ENCODE assay signal across 8 mouse cellular contexts in genomic region chr5:104459706-104460455, GRCm38 (mm10). TPM values are rescaled to one million over a fixed set of nuclear protein-coding genes. Genes with fewer than 3 reads are reported as not detected.
A peak's percentile ranks its signal among the peaks of the same experiment; 100 is the strongest.
DNase-seq lines count a peak whose midpoint lies in the region; ATAC-seq and TF ChIP-seq lines count a peak whose summit lies in the region.

No protein-coding gene starts in this region.

- no peak for TF ChIP-seq EP300 in stomach, postnatal 0 days (optimal IDR thresholded peaks at IDR 0.05)

- peak overlapping the region; percentile 64 for H3K4me2 ChIP-seq in embryonic facial prominence, embryonic 12.5 days (replicated peaks)
- H3K4me2 ChIP-seq in limb, embryonic 14.5 days (replicated peaks; ENCODE audit: low read depth, low read length, severe bottlenecking): peak overlapping the region; percentile 70
- H3K4me2 ChIP-seq in midbrain, embryonic 13.5 days (replicated peaks): peak overlapping the region; percentile 77
- H3K4me2 ChIP-seq in stomach, postnatal 0 days (replicated peaks; ENCODE audit: low read depth): peak overlapping the region; percentile 85

- 0 out of 2 replicates have a peak, but pooled peaks cover 2% of the 10 kb centered on the region for H3K4me1 ChIP-seq in spleen, adult 2 months (ENCODE audit: control insufficient read depth, insufficient read depth, insufficient read length)
- H3K4me1 ChIP-seq in embryonic facial prominence, embryonic 12.5 days: no peaks in the 10 kb centered on the region
- peaks cover 25% of the 10 kb centered on the region for H3K4me1 ChIP-seq in kidney, adult 2 months (ENCODE audit: control insufficient read depth, insufficient read depth, low read length)
- peaks cover 5% of the 10 kb centered on the region for H3K4me1 ChIP-seq in limb, embryonic 14.5 days (ENCODE audit: control insufficient read depth, insufficient read depth, low read length)
- peaks cover 31% of the 10 kb centered on the region for H3K4me1 ChIP-seq in midbrain, embryonic 13.5 days (replicated peaks)
- H3K4me1 ChIP-seq in stomach, postnatal 0 days (replicated peaks; ENCODE audit: control insufficient read depth, insufficient read depth): no peaks in the 10 kb centered on the region

- H3K27me3 ChIP-seq in spleen, adult 2 months (ENCODE audit: control insufficient read depth, insufficient read depth, low read length): peaks cover 9% of the 10 kb centered on the region
- no peaks in the 10 kb centered on the region for H3K27me3 ChIP-seq in embryonic facial prominence, embryonic 12.5 days
- H3K27me3 ChIP-seq in kidney, adult 2 months (replicated peaks; ENCODE audit: control insufficient read depth, insufficient read depth, low read length): no peaks in the 10 kb centered on the region
- H3K27me3 ChIP-seq in limb, embryonic 14.5 days (ENCODE audit: control insufficient read depth, insufficient read depth, low read length): no peaks in the 10 kb centered on the region
- H3K27me3 ChIP-seq in midbrain, embryonic 13.5 days: no peaks in the 10 kb centered on the region
- no peaks in the 10 kb centered on the region for H3K27me3 ChIP-seq in stomach, postnatal 0 days (ENCODE audit: control insufficient read depth, insufficient read depth, low read length)

- peak overlapping the region; percentile 59 for H3K4me3 ChIP-seq in spleen, adult 2 months (ENCODE audit: extremely low read depth, insufficient read depth, insufficient read length)
- H3K4me3 ChIP-seq in embryonic facial prominence, embryonic 12.5 days: peak overlapping the region; percentile 85
- H3K4me3 ChIP-seq in kidney, adult 2 months (ENCODE audit: insufficient read depth, low read depth, low read length): peak overlapping the region; percentile 92
- H3K4me3 ChIP-seq in limb, embryonic 14.5 days (replicated peaks; ENCODE audit: low read length): peak overlapping the region; percentile 85
- peak overlapping the region; percentile 80 for H3K4me3 ChIP-seq in midbrain, embryonic 13.5 days (replicated peaks)
- H3K4me3 ChIP-seq in stomach, postnatal 0 days (ENCODE audit: low read depth, low read length): peak overlapping the region; percentile 73

- no peaks in the 10 kb centered on the region for H3K36me3 ChIP-seq in spleen, adult 2 months (ENCODE audit: control insufficient read depth, insufficient read depth, low read length)
- peaks cover 13% of the 10 kb centered on the region; the same call in 1 of the 2 replicates for H3K36me3 ChIP-seq in embryonic facial prominence, embryonic 12.5 days
- H3K36me3 ChIP-seq in kidney, adult 2 months (ENCODE audit: control insufficient read depth, insufficient read depth, low read length): no peaks in the 10 kb centered on the region; the same call in 1 of the 2 replicates
- peaks cover 5% of the 10 kb centered on the region; the same call in 1 of the 2 replicates for H3K36me3 ChIP-seq in limb, embryonic 14.5 days (ENCODE audit: control insufficient read depth, insufficient read depth, low read length)
- H3K36me3 ChIP-seq in midbrain, embryonic 13.5 days: peaks cover 18% of the 10 kb centered on the region
- H3K36me3 ChIP-seq in stomach, postnatal 0 days (ENCODE audit: control insufficient read depth, insufficient read depth, low read length): peaks cover 4% of the 10 kb centered on the region; the same call in 1 of the 2 replicates

- no peak for TF ChIP-seq CTCF in spleen, adult 2 months (IDR thresholded peaks at IDR 0.05; ENCODE audit: extremely low read depth, insufficient read depth, insufficient read length, insufficient replicate concordance)
- TF ChIP-seq CTCF in kidney, adult 2 months (conservative IDR thresholded peaks at IDR 0.05; ENCODE audit: insufficient read depth, insufficient read length, low read depth, low read length): no peak
- TF ChIP-seq CTCF in stomach, postnatal 0 days (IDR thresholded peaks at IDR 0.05; ENCODE audit: low read depth): no peak

- H3K9ac ChIP-seq in embryonic facial prominence, embryonic 12.5 days: peak overlapping the region; percentile 96
- H3K9ac ChIP-seq in limb, embryonic 14.5 days (ENCODE audit: low read depth, low read length, severe bottlenecking): peak overlapping the region; percentile 98
- peak overlapping the region; percentile 97 for H3K9ac ChIP-seq in midbrain, embryonic 13.5 days (replicated peaks)
- peak overlapping the region; percentile 91 for H3K9ac ChIP-seq in stomach, postnatal 0 days (ENCODE audit: low read length)

- 3% methylated on average over 81 of the region's 82 CpGs for WGBS in spleen, adult 2 months
- WGBS in embryonic facial prominence, embryonic 12.5 days: under 1% methylated on average over 79 of the region's 82 CpGs
- WGBS in kidney, adult 2 months: under 1% methylated on average over 80 of the region's 82 CpGs
- under 1% methylated on average over 33 of the region's 82 CpGs for WGBS in limb, embryonic 14.5 days
- WGBS in midbrain, embryonic 13.5 days: under 1% methylated on average over 71 of the region's 82 CpGs
- WGBS in stomach, postnatal 0 days: 1% methylated on average over 59 of the region's 82 CpGs

- H3K27ac ChIP-seq in spleen, adult 2 months (ENCODE audit: insufficient read depth, low read length): peak overlapping the region; percentile 62; the same call in 1 of the 2 replicates
- peak overlapping the region; percentile 95 for H3K27ac ChIP-seq in embryonic facial prominence, embryonic 12.5 days
- H3K27ac ChIP-seq in kidney, adult 2 months (ENCODE audit: insufficient read depth, low read depth, low read length): peak overlapping the region; percentile 98
- peak overlapping the region; percentile 95 for H3K27ac ChIP-seq in limb, embryonic 14.5 days (replicated peaks; ENCODE audit: low read depth, low read length)
- H3K27ac ChIP-seq in midbrain, embryonic 13.5 days: peak overlapping the region; percentile 91
- H3K27ac ChIP-seq in stomach, postnatal 0 days (replicated peaks): peak overlapping the region; percentile 95

- TF ChIP-seq POLR2A in spleen, adult 2 months (IDR thresholded peaks at IDR 0.05; ENCODE audit: low read depth, low read length): no peak
- no peak for TF ChIP-seq POLR2A in kidney, adult 2 months (IDR thresholded peaks at IDR 0.05; ENCODE audit: low read depth, low read length)
- TF ChIP-seq POLR2A in limb, embryonic 14.5 days (IDR thresholded peaks at IDR 0.05; ENCODE audit: borderline replicate concordance, extremely low read depth, insufficient read depth, insufficient read length): no peak

- H3K9me3 ChIP-seq in embryonic facial prominence, embryonic 12.5 days: 0 out of 2 replicates have a peak, but pooled peaks cover 3% of the 10 kb centered on the region
- H3K9me3 ChIP-seq in limb, embryonic 14.5 days (ENCODE audit: control insufficient read depth, low read length): 0 out of 2 replicates have a peak, but pooled peaks cover 5% of the 10 kb centered on the region
- peaks cover 7% of the 10 kb centered on the region for H3K9me3 ChIP-seq in midbrain, embryonic 13.5 days
- H3K9me3 ChIP-seq in stomach, postnatal 0 days (ENCODE audit: control insufficient read depth, low read length): no peaks in the 10 kb centered on the region

- peak; percentile 64 for ATAC-seq in embryonic facial prominence, embryonic 12.5 days (ENCODE audit: insufficient number of reproducible peaks, insufficient read depth, low FRiP score, low TSS enrichment)
- peak; percentile 67 for ATAC-seq in limb, embryonic 14.5 days (ENCODE audit: low FRiP score, low read depth)
- peak; percentile 88 for ATAC-seq in midbrain, embryonic 13.5 days
- ATAC-seq in stomach, postnatal 0 days (ENCODE audit: low FRiP score, low TSS enrichment): peak; percentile 70

- DNase-seq in spleen, adult 2 months (ENCODE audit: low read depth in 1 of 2, low spot score in 2 of 2): no peak
- no peak for DNase-seq in spleen, adult 12 weeks (ENCODE audit: low spot score)
- peak; percentile 62 for DNase-seq in heart, adult 8-10 months (ENCODE audit: low spot score)
- DNase-seq in kidney, adult 2 months: peak; percentile 83
- DNase-seq in limb, embryonic 14.5 days (ENCODE audit: low spot score): peak; percentile 61
- DNase-seq in stomach, postnatal 0 days (ENCODE audit: low spot score): peak; percentile 45

RNA-seq across cellular contexts. Expression of gene Pkd2, which starts 0.6 kb away (rescaled TPM):
- polyA plus RNA-seq in spleen, adult 2 months (2012; rRNA removed): 5.3 and 6.5 TPM in 2 replicates
- 33.6 and 35.2 TPM in 2 replicates for polyA plus RNA-seq in embryonic facial prominence, embryonic 12.5 days (2016; fragmentation: Nextera tagmentation; extraction: Ambion mirVana)
- 10 to 100 TPM; 17.0 to 18.9 (median 18.2) TPM for total RNA-seq in heart, adult 8-10 months (2022)
- 56.8 and 59.3 TPM in 2 replicates for polyA plus RNA-seq in kidney, adult 2 months (2012; rRNA removed)
- 84.4 and 86.0 TPM in 2 replicates for polyA plus RNA-seq in limb, embryonic 14.5 days (2012; rRNA removed)
- 32.6 and 38.2 TPM in 2 replicates for polyA plus RNA-seq in limb, embryonic 14.5 days (2014; fragmentation: Nextera tagmentation; extraction: Ambion mirVana)
- polyA plus RNA-seq in midbrain, embryonic 13.5 days (2015; fragmentation: Nextera tagmentation; extraction: Ambion mirVana): 7.5 and 8.4 TPM in 2 replicates
- 5.5 and 6.4 TPM in 2 replicates for polyA plus RNA-seq in stomach, postnatal 0 days (2015; fragmentation: Nextera tagmentation; extraction: Ambion mirVana)

RNA-seq across cellular contexts. Expression of gene Spp1, which starts 25.0 kb away (rescaled TPM):
- polyA plus RNA-seq in spleen, adult 2 months (2012; rRNA removed): 1.3 and 2.1 TPM in 2 replicates
- polyA plus RNA-seq in embryonic facial prominence, embryonic 12.5 days (2016; fragmentation: Nextera tagmentation; extraction: Ambion mirVana): 11.5 and 12.1 TPM in 2 replicates
- under 1 TPM in 3 of 4 experiments, not detected in 1; 0.30 to 0.80 (median 0.37) TPM for total RNA-seq in heart, adult 8-10 months (2022)
- polyA plus RNA-seq in kidney, adult 2 months (2012; rRNA removed): 1,966 and 1,980 TPM in 2 replicates
- polyA plus RNA-seq in limb, embryonic 14.5 days (2012; rRNA removed): 78.3 and 102 TPM in 2 replicates
- 132 and 195 TPM in 2 replicates for polyA plus RNA-seq in limb, embryonic 14.5 days (2014; fragmentation: Nextera tagmentation; extraction: Ambion mirVana)
- polyA plus RNA-seq in midbrain, embryonic 13.5 days (2015; fragmentation: Nextera tagmentation; extraction: Ambion mirVana): 6.1 and 6.4 TPM in 2 replicates
- polyA plus RNA-seq in stomach, postnatal 0 days (2015; fragmentation: Nextera tagmentation; extraction: Ambion mirVana): 198 and 233 TPM in 2 replicates

RNA-seq across cellular contexts. Expression of gene BC005561, which starts 48.3 kb away (rescaled TPM):
- polyA plus RNA-seq in spleen, adult 2 months (2012; rRNA removed): 0.53 and 0.68 TPM in 2 replicates
- 17.9 and 18.1 TPM in 2 replicates for polyA plus RNA-seq in embryonic facial prominence, embryonic 12.5 days (2016; fragmentation: Nextera tagmentation; extraction: Ambion mirVana)
- total RNA-seq in heart, adult 8-10 months (2022): 1 to 10 TPM; 3.5 to 4.7 (median 3.7) TPM
- 1.1 and 1.4 TPM in 2 replicates for polyA plus RNA-seq in kidney, adult 2 months (2012; rRNA removed)
- polyA plus RNA-seq in limb, embryonic 14.5 days (2012; rRNA removed): 2.7 and 3.6 TPM in 2 replicates
- 11.6 and 13.7 TPM in 2 replicates for polyA plus RNA-seq in limb, embryonic 14.5 days (2014; fragmentation: Nextera tagmentation; extraction: Ambion mirVana)
- 15.6 and 15.9 TPM in 2 replicates for polyA plus RNA-seq in midbrain, embryonic 13.5 days (2015; fragmentation: Nextera tagmentation; extraction: Ambion mirVana)
- polyA plus RNA-seq in stomach, postnatal 0 days (2015; fragmentation: Nextera tagmentation; extraction: Ambion mirVana): 4.9 and 5.8 TPM in 2 replicates

Comparison
In these comparisons a context has a peak if more than half of its experiments do, and no peak if none do; other contexts are left out.
1. DNase-seq: peak in heart, adult 8-10 months (single experiment), kidney, adult 2 months (single experiment), limb, embryonic 14.5 days (single experiment) and stomach, postnatal 0 days (single experiment); none in spleen, adult 2 months (0 of 2) and spleen, adult 12 weeks (single experiment).
2. Peak in every context shown above with its lines, with median percentiles within 50 percentile points of each other: H3K27ac ChIP-seq, H3K4me3 ChIP-seq, ATAC-seq, H3K4me2 ChIP-seq and H3K9ac ChIP-seq.